7 mouse cellular contexts compared by ENCODE assay signal in genomic region chr4:126148161-126148961, GRCm38 (mm10). TPM values are rescaled to one million over a fixed set of nuclear protein-coding genes. Genes with fewer than 3 reads are reported as not detected.
DNase-seq lines count a peak whose midpoint lies in the region; ATAC-seq lines count a peak whose summit lies in the region.

No protein-coding gene starts in this region.

- DNase-seq in ZHBTc4 (ENCODE audit: low read depth, low spot score), result peak; percentile 82
- peak; percentile 92 for DNase-seq in kidney, postnatal 10 days
- peak; percentile 57 to 58 for DNase-seq in spleen, postnatal 36 days (ENCODE audit: low spot score in 2 of 2)
- no peak for DNase-seq in layer of hippocampus, postnatal 14 days (ENCODE audit: low spot score in 2 of 2)

- peak overlapping the region; percentile 92 for H3K27ac ChIP-seq in embryonic facial prominence, embryonic 15.5 days (replicated peaks)
- peak overlapping the region; percentile 86 for H3K27ac ChIP-seq in heart, embryonic 15.5 days

- H3K4me3 ChIP-seq in embryonic facial prominence, embryonic 15.5 days (replicated peaks), result peak overlapping the region; percentile 64
- H3K4me3 ChIP-seq in heart, embryonic 15.5 days, result peak overlapping the region; percentile 64

- H3K4me2 ChIP-seq in embryonic facial prominence, embryonic 15.5 days (replicated peaks), result peak overlapping the region; percentile 89
- H3K4me2 ChIP-seq in heart, embryonic 15.5 days, result peak overlapping the region; percentile 67

- H3K9me3 ChIP-seq in embryonic facial prominence, embryonic 15.5 days (replicated peaks), result no peaks in the 10 kb centered on the region
- no peaks in the 10 kb centered on the region for H3K9me3 ChIP-seq in heart, embryonic 15.5 days (replicated peaks)

- WGBS in embryonic facial prominence, embryonic 15.5 days, result 1% methylated on average over 57 of the region's 67 CpGs
- WGBS in heart, embryonic 15.5 days, result 2% methylated on average over 63 of the region's 67 CpGs

- H3K9ac ChIP-seq in embryonic facial prominence, embryonic 15.5 days, result peak overlapping the region; percentile 56
- peak overlapping the region; percentile 70 for H3K9ac ChIP-seq in heart, embryonic 15.5 days

- no peaks in the 10 kb centered on the region for H3K27me3 ChIP-seq in embryonic facial prominence, embryonic 15.5 days
- 0 out of 2 replicates have a peak, but pooled peaks cover 5% of the 10 kb centered on the region for H3K27me3 ChIP-seq in heart, embryonic 15.5 days

- peak; percentile 77 for ATAC-seq in embryonic facial prominence, embryonic 15.5 days (ENCODE audit: insufficient number of reproducible peaks, low FRiP score, low TSS enrichment, low read depth)
- peak; percentile 79 for ATAC-seq in heart, embryonic 15.5 days (replicated peaks; ENCODE audit: insufficient number of reproducible peaks, insufficient read depth, low FRiP score, low read depth)
- peak; percentile 75 for ATAC-seq in megakaryocyte, adult 5-6 weeks (ENCODE audit: poor library complexity, severe bottlenecking)

- no peaks in the 10 kb centered on the region; the same call in none of the 2 replicates for H3K36me3 ChIP-seq in embryonic facial prominence, embryonic 15.5 days
- no peaks in the 10 kb centered on the region for H3K36me3 ChIP-seq in heart, embryonic 15.5 days

- peaks cover 48% of the 10 kb centered on the region for H3K4me1 ChIP-seq in embryonic facial prominence, embryonic 15.5 days
- peaks cover 56% of the 10 kb centered on the region for H3K4me1 ChIP-seq in heart, embryonic 15.5 days (replicated peaks)

RNA-seq across cellular contexts. Expression of gene Eva1b, which starts 0.8 kb away (rescaled TPM):
- 84.3 and 94.6 TPM in 2 replicates for polyA plus RNA-seq in embryonic facial prominence, embryonic 15.5 days (2015; fragmentation: Nextera tagmentation; extraction: Ambion mirVana)
- 28.0 and 37.7 TPM in 2 replicates for polyA plus RNA-seq in heart, embryonic 15.5 days (2015; fragmentation: Nextera tagmentation; extraction: Ambion mirVana)
- 0.82 and 1.1 TPM in 2 replicates for total RNA-seq in megakaryocyte, adult 5-6 weeks (2015)
- total RNA-seq in megakaryocyte, adult 5-6 weeks (2017), result 0.24 and 1.3 TPM in 2 replicates
- total RNA-seq in layer of hippocampus, postnatal 14 days (2021), result 1 to 10 TPM; 6.5 to 6.7 TPM

RNA-seq across cellular contexts. Expression of gene Sh3d21, which starts 14.9 kb away (rescaled TPM):
- 15.0 and 16.8 TPM in 2 replicates for polyA plus RNA-seq in embryonic facial prominence, embryonic 15.5 days (2015; fragmentation: Nextera tagmentation; extraction: Ambion mirVana)
- polyA plus RNA-seq in heart, embryonic 15.5 days (2015; fragmentation: Nextera tagmentation; extraction: Ambion mirVana), result 3.3 and 4.1 TPM in 2 replicates
- total RNA-seq in megakaryocyte, adult 5-6 weeks (2015), result not detected in 2 replicates
- total RNA-seq in megakaryocyte, adult 5-6 weeks (2017), result 0.12 TPM in 1 of 2 replicates, not detected in the other
- total RNA-seq in layer of hippocampus, postnatal 14 days (2021), result 1 to 10 TPM; 1.2 to 1.8 TPM

RNA-seq across cellular contexts. Expression of gene Stk40, which starts 44.6 kb away (rescaled TPM):
- 37.4 and 38.7 TPM in 2 replicates for polyA plus RNA-seq in embryonic facial prominence, embryonic 15.5 days (2015; fragmentation: Nextera tagmentation; extraction: Ambion mirVana)
- 20.6 and 27.2 TPM in 2 replicates for polyA plus RNA-seq in heart, embryonic 15.5 days (2015; fragmentation: Nextera tagmentation; extraction: Ambion mirVana)
- total RNA-seq in megakaryocyte, adult 5-6 weeks (2015), result 20.8 and 21.4 TPM in 2 replicates
- 22.5 and 32.8 TPM in 2 replicates for total RNA-seq in megakaryocyte, adult 5-6 weeks (2017)
- total RNA-seq in layer of hippocampus, postnatal 14 days (2021), result 10 to 100 TPM; 20.8 to 21.3 TPM

RNA-seq across cellular contexts. Expression of gene Lsm10, which starts 51.9 kb away (rescaled TPM):
- 55.4 and 60.6 TPM in 2 replicates for polyA plus RNA-seq in embryonic facial prominence, embryonic 15.5 days (2015; fragmentation: Nextera tagmentation; extraction: Ambion mirVana)
- 42.2 and 43.2 TPM in 2 replicates for polyA plus RNA-seq in heart, embryonic 15.5 days (2015; fragmentation: Nextera tagmentation; extraction: Ambion mirVana)
- 47.3 and 54.9 TPM in 2 replicates for total RNA-seq in megakaryocyte, adult 5-6 weeks (2015)
- 19.3 and 21.7 TPM in 2 replicates for total RNA-seq in megakaryocyte, adult 5-6 weeks (2017)
- total RNA-seq in layer of hippocampus, postnatal 14 days (2021), result 10 to 100 TPM; 12.9 to 13.1 TPM

RNA-seq across cellular contexts. Expression of gene Thrap3, which starts 54.2 kb away (rescaled TPM):
- 191 and 208 TPM in 2 replicates for polyA plus RNA-seq in embryonic facial prominence, embryonic 15.5 days (2015; fragmentation: Nextera tagmentation; extraction: Ambion mirVana)
- polyA plus RNA-seq in heart, embryonic 15.5 days (2015; fragmentation: Nextera tagmentation; extraction: Ambion mirVana), result 129 and 149 TPM in 2 replicates
- 115 and 119 TPM in 2 replicates for total RNA-seq in megakaryocyte, adult 5-6 weeks (2015)
- total RNA-seq in megakaryocyte, adult 5-6 weeks (2017), result 248 and 291 TPM in 2 replicates
- 100 to 1,000 TPM; 142 to 149 TPM for total RNA-seq in layer of hippocampus, postnatal 14 days (2021)

Comparison
In these comparisons a context has a peak if more than half of its experiments do, and no peak if none do; other contexts are left out.
1. DNase-seq: peak in ZHBTc4 (single experiment), kidney, postnatal 10 days (single experiment) and spleen, postnatal 36 days (2 of 2); none in layer of hippocampus, postnatal 14 days (0 of 2).
2. Peak in every context shown above with its lines, with median percentiles within 50 percentile points of each other: ATAC-seq.